Mouse (Mus musculus) adrenal gland (tissue): Measurements from ENCODE around the gene Gja1.
"Not testable (repeated sequence)": the region's sequence is repeated elsewhere in the genome, so short reads cannot be mapped to it uniquely, and the experiment has no call there.

Experiments used
- intact Hi-C: fragments of 180-260 bp; cut with DNase I; formaldehyde crosslinking; loops from one replicate; pipeline ENCODE4 v1.15.1; 2025
- long read RNA-seq, 2 experiments: library from polyadenylated mRNA; unstranded; transcript quantifications; one replicate each; pipeline ENCODE4 v2.0.0; 2020; ENCODE audit warnings: borderline replicate concordance in 1 of 2; ENCODE audit not compliant: insufficient replicate concordance in 1 of 2

Gene Gja1
- long read RNA-seq, experiment 1, transcript Gja1-201 (2 exons, 3,071 nt), result major isoform, 43 of 48 reads
- long read RNA-seq, experiment 1, partial matches to known transcripts, result 5 of 48 reads
- long read RNA-seq, experiment 1, other reads (novel, unspliced or antisense), result 0 of 48 reads
- long read RNA-seq, experiment 2, transcript Gja1-201 (2 exons, 3,071 nt), result major isoform, 18 of 22 reads
- long read RNA-seq, experiment 2, partial matches to known transcripts, result 0 of 22 reads
- long read RNA-seq, experiment 2, other reads (novel, unspliced or antisense), result 4 of 22 reads

- intact Hi-C loops, result loop anchor here (5.0 to 10.0 kb wide), 3 partner anchors 110 to 467 kb away; no protein-coding TSS in a partner anchor
Measured at GRCm38 (mm10) chr10:56377097-56377965, at the start of gene Gja1. Gene Gja1, plus strand, starts transcription at chr10:56377330.

- intact Hi-C loops, result loop anchor here (5.0 to 10.0 kb wide), 2 partner anchors 232 to 354 kb away; partner anchors contain the start of gene Msl3l2
Measured at GRCm38 (mm10) chr10:56338851-56339489, 38.2 kb upstream of the Gja1 start.

- intact Hi-C loops, result no loop called here
Measured at GRCm38 (mm10) chr10:56360472-56360871, 16.7 kb upstream of the Gja1 start.

- intact Hi-C loops, result loop anchor here (2.0 kb wide), 2 partner anchors 632 to 944 kb away; no protein-coding TSS in a partner anchor
Measured at GRCm38 (mm10) chr10:56369073-56369472, 8.1 kb upstream of the Gja1 start.

- intact Hi-C loops, result loop anchor here (2.0 to 10.0 kb wide), 4 partner anchors 232 to 1076 kb away; no protein-coding TSS in a partner anchor
Measured at GRCm38 (mm10) chr10:56373021-56373720, 4.0 kb upstream of the Gja1 start.

GRCm38 (mm10) chr10:56374169-56374568, 3.0 kb upstream of the Gja1 start:
- intact Hi-C loops, result loop anchor here (10.0 kb wide), 2 partner anchors 231 to 471 kb away; no protein-coding TSS in a partner anchor

- intact Hi-C loops, result loop anchor here (5.0 to 10.0 kb wide), 3 partner anchors 111 to 469 kb away; no protein-coding TSS in a partner anchor
Measured at GRCm38 (mm10) chr10:56375906-56376468, 1.1 kb upstream of the Gja1 start.

GRCm38 (mm10) chr10:56377966-56378647, 977 bp downstream of the Gja1 start:
- intact Hi-C loops, result loop anchor here (5.0 to 10.0 kb wide), 3 partner anchors 109 to 467 kb away; no protein-coding TSS in a partner anchor

- intact Hi-C loops, result loop anchor here (5.0 to 10.0 kb wide), 3 partner anchors 109 to 466 kb away; no protein-coding TSS in a partner anchor
Measured at GRCm38 (mm10) chr10:56378648-56379254, 1.6 kb downstream of the Gja1 start.

- intact Hi-C loops, result loop anchor here (5.0 to 10.0 kb wide), 3 partner anchors 108 to 465 kb away; no protein-coding TSS in a partner anchor
Measured at GRCm38 (mm10) chr10:56379720-56380119, 2.6 kb downstream of the Gja1 start.

- intact Hi-C loops, result no loop called here
Measured at GRCm38 (mm10) chr10:56385195-56386109, 8.3 kb downstream of the Gja1 start.

GRCm38 (mm10) chr10:56393095-56393784, 16.1 kb downstream of the Gja1 start:
- intact Hi-C loops, result no loop called here

- intact Hi-C loops, result not testable (repeated sequence)
Measured at GRCm38 (mm10) chr10:56393815-56394417, 16.8 kb downstream of the Gja1 start.

- intact Hi-C loops, result no loop called here
Measured at GRCm38 (mm10) chr10:56397875-56398274, 20.7 kb downstream of the Gja1 start.

- intact Hi-C loops, result no loop called here
Measured at GRCm38 (mm10) chr10:56398310-56398709, 21.2 kb downstream of the Gja1 start.

- intact Hi-C loops, result not testable (repeated sequence)
Measured at GRCm38 (mm10) chr10:56401396-56401795, 24.3 kb downstream of the Gja1 start.

GRCm38 (mm10) chr10:56405934-56406333, 28.8 kb downstream of the Gja1 start:
- intact Hi-C loops, result no loop called here
